Mouse (Mus musculus) MEL (cell line): ENCODE results near the gene Nlgn1. TPM values are rescaled to one million over a fixed set of nuclear protein-coding genes. Genes with fewer than 3 reads are reported as not detected.

ENCODE experiments used
- DNase-seq: peaks from one replicate; pipeline ENCODE4 v3.0.0; 2011; ENCODE audit warnings: low read depth, low spot score
- H3K27ac ChIP-seq: 2 replicates; pipeline ENCODE4 v1.5.1; 2012; ENCODE audit warnings: low read depth, mild to moderate bottlenecking, control low read depth, low read length, moderate library complexity; ENCODE audit not compliant: control insufficient read depth
- H3K27me3 ChIP-seq, 2 experiments: fragments of 150-350 bp in 1 of 2; sonication (generic) in 1 of 2; 2 replicates each; pipeline ENCODE4 v1.6.1; 2012; ENCODE audit warnings: low read length in 2 of 2, mild to moderate bottlenecking in 2 of 2, improper control_type of control experiment in 1 of 2, moderate library complexity in 1 of 2; ENCODE audit not compliant: insufficient read depth in 2 of 2, control insufficient read depth in 1 of 2
- H3K36me3 ChIP-seq, 2 experiments: 2 replicates each; pipeline ENCODE4 v1.6.1; 2012 to 2014; ENCODE audit warnings: low read length in 2 of 2, improper control_type of control experiment in 1 of 2, inconsistent platforms in 1 of 2, mild to moderate bottlenecking in 1 of 2; ENCODE audit not compliant: insufficient read depth in 2 of 2, control insufficient read depth in 1 of 2
- H3K4me1 ChIP-seq, 2 experiments: fragments of 150-350 bp in 1 of 2; sonication (generic) in 1 of 2; 2 replicates each; pipeline ENCODE4 v1.6.1; 2012; ENCODE audit warnings: low read length in 2 of 2, improper control_type of control experiment in 1 of 2, mild to moderate bottlenecking in 1 of 2; ENCODE audit not compliant: insufficient read depth in 2 of 2, control insufficient read depth in 1 of 2
- H3K4me3 ChIP-seq, 2 experiments: fragments of 150-350 bp in 1 of 2; sonication (generic) in 1 of 2; 2 replicates each; pipeline ENCODE4 v1.5.1; 2012; ENCODE audit warnings: low read depth in 2 of 2, low read length in 2 of 2, mild to moderate bottlenecking in 2 of 2, moderate library complexity in 2 of 2, control low read depth in 1 of 2, improper control_type of control experiment in 1 of 2; ENCODE audit not compliant: control insufficient read depth in 1 of 2, insufficient read depth in 1 of 2
- H3K79me2 ChIP-seq: 2 replicates; pipeline ENCODE4 v1.6.1; 2012; ENCODE audit warnings: mild to moderate bottlenecking, low read length, moderate library complexity; ENCODE audit not compliant: control insufficient read depth, poor library complexity, insufficient read depth
- H3K9ac ChIP-seq: 2 replicates; pipeline ENCODE4 v1.6.1; 2012; ENCODE audit warnings: low read depth, mild to moderate bottlenecking, control low read depth, low read length, moderate library complexity; ENCODE audit not compliant: control insufficient read depth, poor library complexity, severe bottlenecking
- H3K9me3 ChIP-seq: fragments of 150-350 bp; sonication (generic); replicated peaks from 2 replicates; pipeline ENCODE4 v1.6.1; 2012; ENCODE audit warnings: mild to moderate bottlenecking, low read length, improper control_type of control experiment, moderate library complexity; ENCODE audit not compliant: insufficient read depth
- CTCF ChIP-seq, 3 experiments: IDR thresholded peaks in 2 of 3; conservative IDR thresholded peaks in 1 of 3; 2 replicates each; pipeline ENCODE4 v1.5.1; 2011 to 2012; ENCODE audit warnings: low read length in 3 of 3, low read depth in 2 of 3, mild to moderate bottlenecking in 2 of 3, improper control_type of control experiment in 1 of 3, inconsistent platforms in 1 of 3, mixed read lengths in 1 of 3, moderate library complexity in 1 of 3; ENCODE audit not compliant: control insufficient read depth in 1 of 3, insufficient read depth in 1 of 3, poor library complexity in 1 of 3, severe bottlenecking in 1 of 3
- ELF1 ChIP-seq: IDR thresholded peaks from 2 replicates; pipeline ENCODE4 v1.6.1; 2014; ENCODE audit warnings: low read depth, mild to moderate bottlenecking, inconsistent platforms, low read length, improper control_type of control experiment, moderate library complexity
- JUND ChIP-seq: IDR thresholded peaks from 2 replicates; pipeline ENCODE4 v1.6.1; 2011; ENCODE audit warnings: low read depth, mild to moderate bottlenecking, improper control_type of control experiment, low read length
- MAX ChIP-seq: IDR thresholded peaks from 2 replicates; pipeline ENCODE4 v1.6.1; 2011; ENCODE audit warnings: low read length, improper control_type of control experiment
- MEF2A ChIP-seq: IDR thresholded peaks from 2 replicates; pipeline ENCODE4 v1.6.1; 2014; ENCODE audit warnings: low read depth, mild to moderate bottlenecking, inconsistent platforms, low read length, improper control_type of control experiment; ENCODE audit not compliant: poor library complexity, insufficient replicate concordance, severe bottlenecking; ENCODE audit errors: extremely low read depth
- NELFE ChIP-seq: IDR thresholded peaks from 2 replicates; pipeline ENCODE4 v1.6.1; 2011; ENCODE audit warnings: low read depth, low read length, improper control_type of control experiment
- NRF1 ChIP-seq: IDR thresholded peaks from 2 replicates; pipeline ENCODE4 v1.6.1; 2014; ENCODE audit warnings: low read depth, mild to moderate bottlenecking, inconsistent platforms, low read length, improper control_type of control experiment, moderate library complexity; ENCODE audit not compliant: poor library complexity, insufficient read depth, severe bottlenecking
- RAD21 ChIP-seq: IDR thresholded peaks from 2 replicates; pipeline ENCODE4 v1.6.1; 2011; ENCODE audit warnings: mild to moderate bottlenecking, low read depth, low read length, improper control_type of control experiment
- SIN3A ChIP-seq: IDR thresholded peaks from 2 replicates; pipeline ENCODE4 v1.6.1; 2012; ENCODE audit warnings: low read length, improper control_type of control experiment, inconsistent platforms
- SMC3 ChIP-seq: IDR thresholded peaks from 2 replicates; pipeline ENCODE4 v1.6.1; 2011; ENCODE audit warnings: low read depth, low read length, improper control_type of control experiment
- TAL1 ChIP-seq: IDR thresholded peaks from 2 replicates; pipeline ENCODE4 v1.6.1; 2012; ENCODE audit warnings: mild to moderate bottlenecking, inconsistent platforms, low read length, moderate library complexity, mixed read lengths
- TBP ChIP-seq: IDR thresholded peaks from 2 replicates; pipeline ENCODE4 v1.8.0; 2011; ENCODE audit warnings: low read depth, low read length, improper control_type of control experiment
- UBTF ChIP-seq: IDR thresholded peaks from 2 replicates; pipeline ENCODE4 v1.6.1; 2012; ENCODE audit warnings: low read depth, mild to moderate bottlenecking, inconsistent platforms, low read length, improper control_type of control experiment, moderate library complexity, borderline replicate concordance; ENCODE audit not compliant: insufficient read depth
- ZC3H11A ChIP-seq: IDR thresholded peaks from 2 replicates; pipeline ENCODE4 v1.6.1; 2012; ENCODE audit warnings: low read depth, mild to moderate bottlenecking, inconsistent platforms, low read length, improper control_type of control experiment
- ZMIZ1 ChIP-seq: IDR thresholded peaks from 2 replicates; pipeline ENCODE4 v1.6.1; 2012; ENCODE audit warnings: low read depth, mild to moderate bottlenecking, inconsistent platforms, low read length, improper control_type of control experiment, moderate library complexity
- polyA plus RNA-seq, 2 experiments: library from polyadenylated mRNA; stranded (reverse) in 1 of 2; unstranded in 1 of 2; fragments of >175 nt in 1 of 2; fragments of >200 nt in 1 of 2; gene quantifications; 2 replicates each; pipeline versions ENCODE4 v1.2.1 to v1.2.4; 2012; ENCODE audit warnings: low replicate concordance in 2 of 2, low read depth in 1 of 2; ENCODE audit not compliant: insufficient read length in 2 of 2, insufficient read depth in 1 of 2, missing spikeins in 1 of 2
- total RNA-seq: library from RNA; depleted of rRNA; stranded (reverse); fragments of 300-350 nt; gene quantifications from 2 replicates; pipeline ENCODE4 v1.2.3, GENCODE M21; 2012

The Nlgn1 gene
- total and polyA plus RNA-seq, 3 experiments, result not detected

GRCm38 (mm10) chr3:26095551-26095950 is 236.7 kb downstream of the Nlgn1 start:
- peak; percentile 44 for DNase-seq
- no peak overlapping the region for H3K27ac ChIP-seq
- no peak overlapping the region for H3K9ac ChIP-seq
- no peaks in the 10 kb centered on the region for H3K79me2 ChIP-seq
- no peak overlapping the region for H3K4me3 ChIP-seq
- no peaks in the 10 kb centered on the region for H3K36me3 ChIP-seq
- H3K9me3 ChIP-seq, result no peaks in the 10 kb centered on the region
- TF ChIP-seq ZC3H11A (peak; percentile 73), SIN3A (no peak), SMC3 (peak; percentile 83), RAD21 (peak; percentile 66), CTCF (IDR thresholded peaks at IDR 0.05 in 2 of 3, conservative IDR thresholded peaks at IDR 0.05 in 1 of 3; ENCODE audit: control insufficient read depth in 1 of 3, insufficient read depth in 1 of 3, low read depth in 2 of 3, low read length in 3 of 3, poor library complexity in 1 of 3, severe bottlenecking in 1 of 3) (peak; percentile 20 to 65 (median 63); a peak in 5 of 6 replicates)
- no peaks in the 10 kb centered on the region for H3K4me1 ChIP-seq
- no peaks in the 10 kb centered on the region for H3K27me3 ChIP-seq

- Histone ChIP-seq H3K36me3 (no peaks in the 10 kb centered on the region), H3K27ac (no peak overlapping the region), H3K9me3 (no peaks in the 10 kb centered on the region), H3K9ac (no peak overlapping the region), H3K4me3 (no peak overlapping the region), H3K79me2 (no peaks in the 10 kb centered on the region), H3K27me3 (no peaks in the 10 kb centered on the region), H3K4me1 (no peaks in the 10 kb centered on the region)
- no peak for DNase-seq
- no peak for TF ChIP-seq TAL1
- no peak for TF ChIP-seq RAD21
- no peak for TF ChIP-seq ELF1
- TF ChIP-seq MEF2A, result no peak
- TF ChIP-seq ZMIZ1, result no peak
- no peak for TF ChIP-seq MAX
Observed at GRCm38 (mm10) chr3:26069366-26069765, 262.9 kb downstream of the Nlgn1 start.

- no peak overlapping the region for H3K4me3 ChIP-seq
- no peaks in the 10 kb centered on the region for H3K27me3 ChIP-seq
- no peaks in the 10 kb centered on the region for H3K4me1 ChIP-seq
- TF ChIP-seq JUND (no peak), TBP (no peak), NELFE (no peak), UBTF (no peak), SIN3A (no peak), MEF2A (no peak), NRF1 (no peak)
- no peak overlapping the region for H3K9ac ChIP-seq
- no peak for DNase-seq
- no peaks in the 10 kb centered on the region for H3K79me2 ChIP-seq
- H3K36me3 ChIP-seq, result no peaks in the 10 kb centered on the region
- no peak overlapping the region for H3K27ac ChIP-seq
- H3K9me3 ChIP-seq, result no peaks in the 10 kb centered on the region
Observed at GRCm38 (mm10) chr3:26050769-26051168, 281.5 kb downstream of the Nlgn1 start.
